Mouse (Mus musculus) embryonic fibroblast, embryonic 13.5 days (primary cell): ENCODE results near the gene Pten.

Experiments
- CTCF ChIP-seq: IDR thresholded peaks from 2 replicates; pipeline ENCODE4 v1.5.1; 2011; ENCODE audit warnings: mild to moderate bottlenecking, control low read depth, low read length, moderate library complexity, borderline replicate concordance; ENCODE audit not compliant: insufficient read depth
- POLR2A ChIP-seq: IDR thresholded peaks from 2 replicates; pipeline ENCODE4 v1.6.1; 2011; ENCODE audit warnings: low read depth, mild to moderate bottlenecking, control low read depth, low read length, moderate library complexity

DNA sequence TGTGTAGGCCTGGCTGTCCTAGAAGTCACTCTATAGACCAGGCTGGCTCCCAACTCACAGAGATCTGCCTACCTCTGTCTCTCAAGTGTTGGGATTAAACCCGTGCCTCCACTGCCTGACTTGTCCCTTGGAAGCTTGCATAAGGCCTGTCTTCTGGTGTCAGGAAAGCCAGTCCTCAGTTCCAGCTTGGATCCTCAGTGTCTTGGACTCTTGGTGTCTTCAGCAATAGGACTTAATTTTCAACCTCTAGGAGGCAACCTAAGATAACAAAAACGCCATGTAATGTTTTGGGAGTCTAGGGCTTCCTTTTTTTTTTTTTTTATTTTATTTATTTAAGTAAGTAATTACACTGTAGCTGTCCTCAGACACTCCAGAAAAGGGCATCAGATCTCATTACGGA, 39.7 kb upstream of the Pten start:
- TF ChIP-seq CTCF (no peak), POLR2A (no peak)
